Mouse (Mus musculus) small intestine, adult 2 months (tissue): ENCODE data around the gene Ppp1r21. TPM values are rescaled to one million over a fixed set of nuclear protein-coding genes. Genes with fewer than 3 reads are reported as not detected.

Experiments
- H3K27ac ChIP-seq: fragments of 200-500 bp; 2 replicates; pipeline ENCODE4 v1.5.1; 2012; ENCODE audit warnings: low read depth, low read length, control low read depth, inconsistent platforms; ENCODE audit not compliant: insufficient read depth
- H3K27me3 ChIP-seq: fragments of 200-500 bp; 2 replicates; pipeline ENCODE4 v1.6.1; 2012; ENCODE audit warnings: mild to moderate bottlenecking, moderate library complexity, low read length, inconsistent platforms; ENCODE audit not compliant: control insufficient read depth, insufficient read depth
- H3K36me3 ChIP-seq: fragments of 200-500 bp; 2 replicates; pipeline ENCODE4 v1.6.1; 2012; ENCODE audit warnings: mild to moderate bottlenecking, low read length, control low read depth, inconsistent platforms; ENCODE audit not compliant: control insufficient read depth, insufficient read depth
- H3K4me1 ChIP-seq: fragments of 200-500 bp; 2 replicates; pipeline ENCODE4 v1.6.1; 2012; ENCODE audit warnings: low read length, inconsistent platforms, mixed read lengths; ENCODE audit not compliant: control insufficient read depth, insufficient read depth, insufficient read length
- H3K4me3 ChIP-seq: fragments of 200-500 bp; 2 replicates; pipeline ENCODE4 v1.5.1; 2012; ENCODE audit warnings: low read depth, mild to moderate bottlenecking, control low read depth, inconsistent platforms, low read length, moderate library complexity
- CTCF ChIP-seq: fragments of 200-500 bp; IDR thresholded peaks from 2 replicates; pipeline ENCODE4 v1.5.1; 2012; ENCODE audit warnings: low read depth, mild to moderate bottlenecking, control low read depth, inconsistent platforms, low read length, moderate library complexity, mixed read lengths; ENCODE audit not compliant: insufficient replicate concordance, insufficient read length; ENCODE audit errors: extremely low read depth
- POLR2A ChIP-seq: fragments of 200-500 bp; IDR thresholded peaks from 2 replicates; pipeline ENCODE4 v1.6.1; 2012; ENCODE audit warnings: low read depth, mild to moderate bottlenecking, control low read depth, inconsistent platforms, low read length, moderate library complexity
- WGBS: fragments of 180-500 bp; shearing (Covaris S2); methylation state at CpG from one replicate; pipeline ENCODE4 v1.1.7; 2018; 5-methylcytosine and 5-hydroxymethylcytosine counted together
- polyA plus RNA-seq: library from polyadenylated mRNA; depleted of rRNA; stranded (reverse); fragments of >200 nt; gene quantifications from 2 replicates; pipeline ENCODE4 v1.2.3, GENCODE M21; 2012; rRNA removed

Gene Ppp1r21
- polyA plus RNA-seq, 1 experiment = 15.7 TPM

DNA sequence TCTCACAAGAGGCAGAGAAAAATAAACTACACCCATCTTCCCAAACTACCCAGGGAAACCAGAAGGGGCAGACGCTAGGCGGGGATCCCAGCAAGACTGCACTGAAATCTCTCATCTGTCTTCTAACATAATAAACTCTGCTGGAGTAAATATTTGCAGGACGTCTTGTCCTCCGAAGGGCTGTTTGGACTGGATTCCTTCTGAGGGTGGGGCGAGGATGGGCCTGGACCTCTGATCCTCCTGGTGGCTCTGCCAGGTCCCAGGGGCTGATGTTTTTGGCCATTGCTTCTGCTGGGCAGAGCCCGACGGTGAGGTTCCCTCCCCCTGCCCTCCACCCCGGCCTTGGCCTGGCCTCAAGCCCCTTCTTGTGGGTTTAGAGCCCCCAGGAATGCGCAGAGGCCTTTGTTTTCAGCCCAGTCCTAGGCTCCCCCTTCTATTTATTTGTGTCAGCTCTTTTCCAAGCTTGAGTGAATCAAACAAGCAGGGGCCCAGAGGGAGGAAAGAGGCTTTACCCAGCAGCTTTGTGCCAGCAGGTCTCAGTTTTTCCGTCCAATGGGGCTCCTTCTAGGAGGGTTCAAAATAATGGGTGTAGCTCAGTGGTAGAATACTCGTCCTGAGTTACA is 100.1 kb downstream of the Ppp1r21 start:
- peak overlapping the region; percentile 68 for H3K27ac ChIP-seq
- H3K4me1 ChIP-seq = peaks cover 31% of the 10 kb centered on the region
- H3K27me3 ChIP-seq = no peaks in the 10 kb centered on the region
- no peaks in the 10 kb centered on the region for H3K36me3 ChIP-seq
- WGBS = 21% methylated on average over 11 of the region's 11 CpGs
- TF ChIP-seq POLR2A = no peak; the same call in 1 of the 2 replicates
- no peak for TF ChIP-seq CTCF
- no peak overlapping the region for H3K4me3 ChIP-seq

DNA sequence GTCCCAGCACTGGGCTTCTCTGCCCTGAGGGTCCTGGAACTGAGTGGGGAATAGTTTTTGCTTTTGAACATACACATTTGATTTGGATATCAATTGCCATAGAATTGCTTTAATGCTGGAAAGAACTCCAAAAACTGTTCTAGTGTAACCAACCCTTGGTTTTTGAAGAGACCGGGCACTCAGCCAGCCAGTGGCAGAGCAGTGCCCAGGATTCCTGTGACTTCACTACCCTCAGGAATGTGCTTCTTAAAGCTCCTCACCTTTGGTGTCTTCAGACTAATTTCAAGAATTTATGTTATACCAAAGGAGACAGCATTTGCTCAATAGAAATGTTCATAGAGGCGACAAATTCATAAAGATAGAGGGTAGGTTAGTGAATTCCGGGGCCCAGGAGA is 100.6 kb downstream of the Ppp1r21 start:
- Histone ChIP-seq H3K4me3 (no peak overlapping the region), H3K27me3 (no peaks in the 10 kb centered on the region), H3K36me3 (no peaks in the 10 kb centered on the region), H3K4me1 (peaks cover 29% of the 10 kb centered on the region), H3K27ac (peak overlapping the region; percentile 68)
- TF ChIP-seq POLR2A = no peak
- TF ChIP-seq CTCF = no peak
- 77% methylated on average over 3 of the region's 3 CpGs for WGBS

DNA sequence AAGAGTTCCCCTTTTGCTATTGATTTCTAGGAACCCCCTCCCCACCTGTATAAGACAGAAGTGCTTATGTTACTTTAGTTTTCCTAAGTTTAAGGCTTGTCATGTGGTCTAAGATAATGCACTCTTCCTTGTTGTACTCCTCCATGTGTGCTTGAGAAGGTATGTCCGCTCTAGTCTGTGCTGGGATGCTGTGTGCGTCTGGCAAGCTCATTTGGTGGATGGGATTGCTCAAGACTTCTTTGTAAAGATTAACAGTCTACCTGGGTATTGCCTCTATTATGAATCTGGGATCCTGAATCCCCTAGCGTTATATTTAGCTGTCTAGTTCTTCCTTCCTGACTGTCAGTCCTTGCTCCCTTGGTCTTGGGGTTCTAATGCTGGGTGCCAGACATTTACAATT is 102.7 kb downstream of the Ppp1r21 start:
- Histone ChIP-seq H3K27ac (no peak overlapping the region), H3K36me3 (peaks cover 5% of the 10 kb centered on the region; the same call in 1 of the 2 replicates), H3K27me3 (no peaks in the 10 kb centered on the region), H3K4me3 (no peak overlapping the region), H3K4me1 (peaks cover 20% of the 10 kb centered on the region)
- 90% methylated on average over 3 of the region's 3 CpGs for WGBS
- no peak for TF ChIP-seq POLR2A
- TF ChIP-seq CTCF = no peak

DNA sequence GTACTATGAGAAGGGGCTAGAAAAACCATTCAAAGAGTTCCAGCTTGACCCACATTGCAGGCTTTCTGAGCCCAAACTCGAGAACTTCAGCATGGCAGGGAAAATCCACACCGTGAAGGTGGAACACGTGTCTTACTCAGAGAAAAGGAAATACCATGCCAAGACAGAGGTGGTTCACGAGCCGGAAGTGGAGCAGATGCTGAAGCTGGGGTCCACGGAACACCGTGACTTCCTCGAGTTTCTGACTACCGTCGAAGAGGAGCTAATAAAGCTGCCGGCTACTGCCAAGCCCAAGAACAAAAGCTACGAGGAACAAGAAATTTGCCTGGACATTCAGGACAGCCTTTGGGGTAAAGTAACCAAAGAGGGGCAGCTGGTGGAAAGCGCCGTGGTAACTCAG is 106.2 kb downstream of the Ppp1r21 start:
- no peak overlapping the region for H3K27ac ChIP-seq
- H3K27me3 ChIP-seq = no peaks in the 10 kb centered on the region
- H3K4me3 ChIP-seq = no peak overlapping the region
- H3K36me3 ChIP-seq = peaks cover 5% of the 10 kb centered on the region; the same call in 1 of the 2 replicates
- 90% methylated on average over 14 of the region's 14 CpGs for WGBS
- TF ChIP-seq POLR2A (no peak), CTCF (no peak)
- H3K4me1 ChIP-seq = no peaks in the 10 kb centered on the region

DNA sequence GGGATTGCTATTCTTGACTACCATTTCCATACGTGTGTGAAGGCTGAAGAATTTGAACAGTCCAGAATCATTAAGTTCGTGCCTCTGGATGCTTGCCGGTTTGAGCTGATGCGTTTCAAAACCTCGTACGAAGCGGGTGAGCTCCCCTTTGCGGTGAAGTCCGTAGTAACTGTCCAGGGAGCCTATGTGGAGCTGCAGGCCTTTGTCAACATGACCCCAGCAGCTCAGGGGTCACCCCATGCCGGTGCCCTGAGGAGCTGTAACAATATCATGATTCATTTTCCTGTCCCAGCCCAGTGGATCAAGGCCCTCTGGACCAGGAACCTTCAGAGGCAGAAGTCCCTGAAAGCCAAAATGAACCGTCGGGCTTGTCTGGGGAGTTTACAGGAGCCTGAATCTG is 106.7 kb downstream of the Ppp1r21 start:
- Histone ChIP-seq H3K27ac (no peak overlapping the region), H3K4me1 (no peaks in the 10 kb centered on the region), H3K36me3 (peaks cover 5% of the 10 kb centered on the region; the same call in 1 of the 2 replicates), H3K27me3 (no peaks in the 10 kb centered on the region), H3K4me3 (no peak overlapping the region)
- WGBS = 67% methylated on average over 12 of the region's 12 CpGs
- no peak for TF ChIP-seq POLR2A
- TF ChIP-seq CTCF = peak; percentile 7; the same call in 1 of the 2 replicates

Other genes with a start within 250 kb of the Ppp1r21 start
- 2.1 and 2.5 TPM in 2 replicates for gene Foxn2, start 89.4 kb upstream of the Ppp1r21 start, polyA plus RNA-seq
- gene Ston1, start 67.6 kb downstream of the Ppp1r21 start, polyA plus RNA-seq = 2.3 and 5.4 TPM in 2 replicates
- not detected in 2 replicates for gene Gtf2a1l, start 138.5 kb downstream of the Ppp1r21 start, polyA plus RNA-seq